8 mouse cellular contexts compared by ENCODE assay signal in genomic region chr10:81571501-81571876, GRCm38 (mm10). TPM values are rescaled to one million over a fixed set of nuclear protein-coding genes. Genes with fewer than 3 reads are reported as not detected.
DNase-seq lines count a peak whose midpoint lies in the region; ATAC-seq and TF ChIP-seq lines count a peak whose summit lies in the region.

No protein-coding gene starts in this region.

- peak overlapping the region; percentile 50 for H3K4me3 ChIP-seq in cortical plate, adult 2 months (ENCODE audit: insufficient read depth, low read length)
- H3K4me3 ChIP-seq in megakaryocyte, embryonic 14.5 days (replicated peaks) = peak overlapping the region; percentile 92

- TF ChIP-seq POLR2A in cortical plate, adult 2 months (IDR thresholded peaks at IDR 0.05; ENCODE audit: extremely low read depth, insufficient read depth, low read length) = no peak

- no peak for TF ChIP-seq CTCF in cortical plate, adult 2 months (IDR thresholded peaks at IDR 0.05; ENCODE audit: extremely low read depth, insufficient read depth, low read length)

- 0 out of 2 replicates have a peak, but pooled peaks cover 4% of the 10 kb centered on the region for H3K9me3 ChIP-seq in megakaryocyte, embryonic 14.5 days

- H3K27ac ChIP-seq in cortical plate, adult 2 months (ENCODE audit: insufficient read depth, low read length) = no peak overlapping the region

- 0 out of 2 replicates have a peak, but pooled peaks cover 2% of the 10 kb centered on the region for H3K4me1 ChIP-seq in cortical plate, adult 2 months (ENCODE audit: control insufficient read depth, insufficient read depth, low read length)
- H3K4me1 ChIP-seq in megakaryocyte, embryonic 14.5 days = peaks cover 84% of the 10 kb centered on the region

- peaks cover 13% of the 10 kb centered on the region for H3K36me3 ChIP-seq in megakaryocyte, embryonic 14.5 days (replicated peaks; ENCODE audit: low read length)

- ATAC-seq in activated CD4-positive, CD25-positive, alpha-beta regulatory T cell, adult 4 months = peak; percentile 82

- H3K27me3 ChIP-seq in megakaryocyte, embryonic 14.5 days (replicated peaks) = peaks cover 41% of the 10 kb centered on the region

- peak; percentile 99 for DNase-seq in gastrocnemius, adult 8-10 months (ENCODE audit: low spot score in 2 of 2)
- peak; percentile 97 for DNase-seq in hindlimb bud, embryonic 11.5 days (ENCODE audit: extremely low spot score, low read depth, low spot score)
- peak; percentile 97 to 99 for DNase-seq in left cerebral cortex, adult 8-10 months (ENCODE audit: low spot score in 2 of 2)
- DNase-seq in right cerebral cortex, postnatal 10 days (ENCODE audit: low spot score in 2 of 2) = peak; percentile 100
- peak; percentile 96 for DNase-seq in urinary bladder, postnatal 25 days (ENCODE audit: low spot score)

RNA-seq across cellular contexts. Expression of gene Tle2, which starts 2.9 kb away (rescaled TPM):
- polyA plus RNA-seq in activated CD4-positive, CD25-positive, alpha-beta regulatory T cell, adult 4 months (2017; shearing (Covaris generic)) = 1 to 10 TPM in 1 of 2 experiments, under 1 TPM in 1; 0.78 to 1.5 TPM
- polyA plus RNA-seq in cortical plate, adult 2 months (2012; rRNA removed) = 97.8 and 112 TPM in 2 replicates
- 1 to 10 TPM; 3.1 to 4.3 (median 4.0) TPM for total RNA-seq in gastrocnemius, adult 8-10 months (2022)
- total RNA-seq in left cerebral cortex, adult 8-10 months (2022) = 10 to 100 TPM; 36.2 to 42.3 (median 39.2) TPM
- 18.9 and 34.3 TPM in 2 replicates for polyA plus RNA-seq in megakaryocyte, embryonic 14.5 days (2012; ENCODE audit: insufficient read depth, low replicate concordance)

RNA-seq across cellular contexts. Expression of gene Aes, which starts 12.2 kb away (rescaled TPM):
- polyA plus RNA-seq in activated CD4-positive, CD25-positive, alpha-beta regulatory T cell, adult 4 months (2017; shearing (Covaris generic)) = 100 to 1,000 TPM; 120 to 125 TPM
- polyA plus RNA-seq in cortical plate, adult 2 months (2012; rRNA removed) = 897 and 916 TPM in 2 replicates
- 100 to 1,000 TPM; 851 to 988 (median 920) TPM for total RNA-seq in gastrocnemius, adult 8-10 months (2022)
- 100 to 1,000 TPM; 719 to 760 (median 743) TPM for total RNA-seq in left cerebral cortex, adult 8-10 months (2022)
- polyA plus RNA-seq in megakaryocyte, embryonic 14.5 days (2012; ENCODE audit: insufficient read depth, low replicate concordance) = 2,412 and 5,687 TPM in 2 replicates

RNA-seq across cellular contexts. Expression of gene Gna11, which starts 26.5 kb away (rescaled TPM):
- polyA plus RNA-seq in activated CD4-positive, CD25-positive, alpha-beta regulatory T cell, adult 4 months (2017; shearing (Covaris generic)) = 10 to 100 TPM; 21.7 to 24.5 TPM
- 147 and 154 TPM in 2 replicates for polyA plus RNA-seq in cortical plate, adult 2 months (2012; rRNA removed)
- 10 to 100 TPM; 26.2 to 30.7 (median 28.4) TPM for total RNA-seq in gastrocnemius, adult 8-10 months (2022)
- 100 to 1,000 TPM in 3 of 4 experiments, 10 to 100 TPM in 1; 99.3 to 110 (median 101) TPM for total RNA-seq in left cerebral cortex, adult 8-10 months (2022)
- 7.3 and 10.2 TPM in 2 replicates for polyA plus RNA-seq in megakaryocyte, embryonic 14.5 days (2012; ENCODE audit: insufficient read depth, low replicate concordance)

RNA-seq across cellular contexts. Expression of gene Tle6, which starts 29.4 kb away (rescaled TPM):
- polyA plus RNA-seq in activated CD4-positive, CD25-positive, alpha-beta regulatory T cell, adult 4 months (2017; shearing (Covaris generic)) = under 1 TPM in 1 of 2 experiments, not detected in 1; 0.89 TPM
- 21.2 and 25.3 TPM in 2 replicates for polyA plus RNA-seq in cortical plate, adult 2 months (2012; rRNA removed)
- 1 to 10 TPM; 4.1 to 6.9 (median 5.3) TPM for total RNA-seq in gastrocnemius, adult 8-10 months (2022)
- total RNA-seq in left cerebral cortex, adult 8-10 months (2022) = 10 to 100 TPM; 10.3 to 17.2 (median 14.0) TPM
- 69.5 and 166 TPM in 2 replicates for polyA plus RNA-seq in megakaryocyte, embryonic 14.5 days (2012; ENCODE audit: insufficient read depth, low replicate concordance)

RNA-seq across cellular contexts. Expression of gene BC025920, which starts 34.6 kb away (rescaled TPM):
- polyA plus RNA-seq in activated CD4-positive, CD25-positive, alpha-beta regulatory T cell, adult 4 months (2017; shearing (Covaris generic)) = 1 to 10 TPM; 1.5 to 2.5 TPM
- polyA plus RNA-seq in cortical plate, adult 2 months (2012; rRNA removed) = 3.7 and 4.2 TPM in 2 replicates
- 1 to 10 TPM; 2.8 to 3.8 (median 3.0) TPM for total RNA-seq in gastrocnemius, adult 8-10 months (2022)
- 1 to 10 TPM; 3.3 to 5.4 (median 3.9) TPM for total RNA-seq in left cerebral cortex, adult 8-10 months (2022)
- polyA plus RNA-seq in megakaryocyte, embryonic 14.5 days (2012; ENCODE audit: insufficient read depth, low replicate concordance) = not detected in 2 replicates
